Mouse (Mus musculus) liver, embryonic 13.5 days (tissue): ENCODE measurements around the gene Magi3. TPM values are rescaled to one million over a fixed set of nuclear protein-coding genes. Genes with fewer than 3 reads are reported as not detected.

Experiments used
- ATAC-seq: fragments of 200-750 bp; cut with Nextera tagmentation; 2 replicates; pipeline ENCODE4 v1.8.0; 2017; ENCODE audit warnings: low read depth, mild to moderate bottlenecking, moderate number of reproducible peaks, moderate library complexity
- DNase-seq: peaks from one replicate; pipeline ENCODE4 v3.0.0; 2022
- H3K27ac ChIP-seq: fragments of 300-500 bp; sonication (generic); 2 replicates; pipeline ENCODE4 v1.5.1; 2015; ENCODE audit warnings: moderate library complexity, mild to moderate bottlenecking, inconsistent platforms
- H3K27me3 ChIP-seq: fragments of 300-500 bp; sonication (generic); 2 replicates; pipeline ENCODE4 v1.6.1; 2015; ENCODE audit warnings: mild to moderate bottlenecking, inconsistent platforms
- H3K36me3 ChIP-seq: fragments of 300-500 bp; sonication (generic); 2 replicates; pipeline ENCODE4 v1.6.1; 2015; ENCODE audit warnings: mild to moderate bottlenecking, inconsistent platforms
- H3K4me1 ChIP-seq: fragments of 300-500 bp; sonication (generic); replicated peaks from 2 replicates; pipeline ENCODE4 v1.6.1; 2015; ENCODE audit warnings: inconsistent platforms
- H3K4me2 ChIP-seq: fragments of 300-500 bp; sonication (generic); 2 replicates; pipeline ENCODE4 v1.6.1; 2015; ENCODE audit warnings: inconsistent platforms, mild to moderate bottlenecking, moderate library complexity
- H3K4me3 ChIP-seq: fragments of 300-500 bp; sonication (generic); replicated peaks from 2 replicates; pipeline ENCODE4 v1.5.1; 2015; ENCODE audit warnings: mild to moderate bottlenecking, inconsistent platforms
- H3K9ac ChIP-seq: fragments of 300-500 bp; sonication (generic); 2 replicates; pipeline ENCODE4 v1.6.1; 2015; ENCODE audit warnings: mild to moderate bottlenecking, inconsistent platforms
- H3K9me3 ChIP-seq: fragments of 300-500 bp; sonication (generic); replicated peaks from 2 replicates; pipeline ENCODE4 v1.6.1; 2016; ENCODE audit warnings: inconsistent platforms
- WGBS: fragments of 180-500 bp; shearing (Covaris S2); methylation state at CpG from one replicate; pipeline ENCODE4 v1.1.7; 2015; ENCODE audit not compliant: insufficient replicate concordance; 5-methylcytosine and 5-hydroxymethylcytosine counted together
- polyA plus RNA-seq: library from polyadenylated mRNA; unstranded; fragments of >200 nt; fragmentation: Nextera tagmentation; extraction: Ambion mirVana; gene quantifications from 2 replicates; pipeline ENCODE4 v1.2.1, GENCODE M21; 2015

Gene Magi3
- polyA plus RNA-seq, 1 experiment from 2014 or later, result 1.2 TPM

- ATAC-seq, result no peak
- Histone ChIP-seq H3K4me1 (no peaks in the 10 kb centered on the region), H3K4me2 (no peak overlapping the region), H3K4me3 (no peak overlapping the region), H3K9me3 (no peaks in the 10 kb centered on the region), H3K36me3 (no peaks in the 10 kb centered on the region), H3K27ac (no peak overlapping the region), H3K9ac (no peak overlapping the region), H3K27me3 (no peaks in the 10 kb centered on the region)
- DNase-seq, result no peak
- WGBS, result 62% methylated on average over 1 of the region's 1 CpGs
Measured at GRCm38 (mm10) chr3:104189234-104189633, 30.9 kb downstream of the Magi3 start.

GRCm38 (mm10) chr3:104184270-104184669, 35.9 kb downstream of the Magi3 start:
- H3K27me3 ChIP-seq, result no peaks in the 10 kb centered on the region
- H3K27ac ChIP-seq, result no peak overlapping the region
- ATAC-seq (no peak), DNase-seq (no peak)
- WGBS, result 60% methylated on average over 2 of the region's 2 CpGs
- no peaks in the 10 kb centered on the region for H3K36me3 ChIP-seq
- no peaks in the 10 kb centered on the region for H3K9me3 ChIP-seq
- no peak overlapping the region for H3K4me2 ChIP-seq
- H3K9ac ChIP-seq, result no peak overlapping the region
- no peaks in the 10 kb centered on the region for H3K4me1 ChIP-seq
- no peak overlapping the region for H3K4me3 ChIP-seq

- Histone ChIP-seq H3K27ac (no peak overlapping the region), H3K9ac (no peak overlapping the region), H3K9me3 (no peaks in the 10 kb centered on the region), H3K36me3 (peaks cover 2% of the 10 kb centered on the region; the same call in 1 of the 2 replicates), H3K4me2 (no peak overlapping the region), H3K4me1 (no peaks in the 10 kb centered on the region), H3K4me3 (no peak overlapping the region), H3K27me3 (no peaks in the 10 kb centered on the region)
- no peak for ATAC-seq
- WGBS, result 46% methylated on average over 2 of the region's 2 CpGs
- DNase-seq, result no peak
Measured at GRCm38 (mm10) chr3:104183656-104184055, 36.5 kb downstream of the Magi3 start.

- Histone ChIP-seq H3K27me3 (no peaks in the 10 kb centered on the region), H3K36me3 (peaks cover 5% of the 10 kb centered on the region; the same call in 1 of the 2 replicates), H3K4me1 (no peaks in the 10 kb centered on the region), H3K4me2 (no peak overlapping the region), H3K9me3 (no peaks in the 10 kb centered on the region), H3K4me3 (no peak overlapping the region), H3K27ac (no peak overlapping the region), H3K9ac (no peak overlapping the region)
- DNase-seq (no peak), ATAC-seq (no peak)
Measured at GRCm38 (mm10) chr3:104182711-104183110, 37.5 kb downstream of the Magi3 start.

GRCm38 (mm10) chr3:104161347-104161746, 58.8 kb downstream of the Magi3 start:
- WGBS, result 69% methylated on average over 3 of the region's 3 CpGs
- DNase-seq, result no peak
- no peak for ATAC-seq

GRCm38 (mm10) chr3:104160603-104161002, 59.6 kb downstream of the Magi3 start:
- DNase-seq, result no peak
- Histone ChIP-seq H3K4me2 (no peak overlapping the region), H3K9me3 (no peaks in the 10 kb centered on the region)

More at GRCm38 (mm10) chr3:104161347-104161746, 58.8 kb downstream of the Magi3 start:
- H3K36me3 ChIP-seq, result no peaks in the 10 kb centered on the region
- no peaks in the 10 kb centered on the region for H3K27me3 ChIP-seq
- no peak overlapping the region for H3K9ac ChIP-seq
- no peak overlapping the region for H3K4me2 ChIP-seq
- H3K27ac ChIP-seq, result no peak overlapping the region
- no peaks in the 10 kb centered on the region for H3K4me1 ChIP-seq
- no peak overlapping the region for H3K4me3 ChIP-seq
- no peaks in the 10 kb centered on the region for H3K9me3 ChIP-seq

GRCm38 (mm10) chr3:104150146-104150545, 70.0 kb downstream of the Magi3 start:
- no peak for ATAC-seq

More at GRCm38 (mm10) chr3:104160603-104161002, 59.6 kb downstream of the Magi3 start:
- H3K27me3 ChIP-seq, result no peaks in the 10 kb centered on the region
- no peak overlapping the region for H3K9ac ChIP-seq
- no peaks in the 10 kb centered on the region for H3K4me1 ChIP-seq
- WGBS, result 60% methylated on average over 6 of the region's 6 CpGs
- no peak overlapping the region for H3K27ac ChIP-seq
- H3K36me3 ChIP-seq, result no peaks in the 10 kb centered on the region
- ATAC-seq, result no peak
- H3K4me3 ChIP-seq, result no peak overlapping the region

GRCm38 (mm10) chr3:104142376-104142775, 77.8 kb downstream of the Magi3 start:
- H3K27ac ChIP-seq, result no peak overlapping the region
- H3K9me3 ChIP-seq, result no peaks in the 10 kb centered on the region
- no peaks in the 10 kb centered on the region for H3K36me3 ChIP-seq
- H3K27me3 ChIP-seq, result no peaks in the 10 kb centered on the region
- ATAC-seq (peak; percentile 57), DNase-seq (no peak)
- WGBS, result 52% methylated on average over 4 of the region's 4 CpGs
- no peak overlapping the region for H3K4me2 ChIP-seq
- H3K4me1 ChIP-seq, result no peaks in the 10 kb centered on the region
- no peak overlapping the region for H3K9ac ChIP-seq
- no peak overlapping the region for H3K4me3 ChIP-seq

More at GRCm38 (mm10) chr3:104150146-104150545, 70.0 kb downstream of the Magi3 start:
- no peaks in the 10 kb centered on the region for H3K4me1 ChIP-seq
- H3K27ac ChIP-seq, result no peak overlapping the region
- H3K9ac ChIP-seq, result no peak overlapping the region
- no peak for DNase-seq
- WGBS, result 49% methylated on average over 2 of the region's 2 CpGs
- no peak overlapping the region for H3K4me3 ChIP-seq
- no peak overlapping the region for H3K4me2 ChIP-seq
- no peaks in the 10 kb centered on the region for H3K36me3 ChIP-seq
- H3K9me3 ChIP-seq, result no peaks in the 10 kb centered on the region
- no peaks in the 10 kb centered on the region for H3K27me3 ChIP-seq

GRCm38 (mm10) chr3:104138953-104139450, 81.2 kb downstream of the Magi3 start:
- WGBS, result 62% methylated on average over 4 of the region's 4 CpGs
- no peak for ATAC-seq
- no peak overlapping the region for H3K4me3 ChIP-seq
- no peaks in the 10 kb centered on the region for H3K4me1 ChIP-seq
- no peak overlapping the region for H3K4me2 ChIP-seq
- no peak overlapping the region for H3K9ac ChIP-seq
- H3K36me3 ChIP-seq, result no peaks in the 10 kb centered on the region
- H3K27me3 ChIP-seq, result no peaks in the 10 kb centered on the region
- no peak for DNase-seq
- no peak overlapping the region for H3K27ac ChIP-seq
- no peaks in the 10 kb centered on the region for H3K9me3 ChIP-seq

GRCm38 (mm10) chr3:104125628-104126027, 94.5 kb downstream of the Magi3 start:
- ATAC-seq (no peak), DNase-seq (no peak)
- no peak overlapping the region for H3K4me3 ChIP-seq
- no peak overlapping the region for H3K9ac ChIP-seq
- no peaks in the 10 kb centered on the region for H3K4me1 ChIP-seq
- no peak overlapping the region for H3K4me2 ChIP-seq
- H3K36me3 ChIP-seq, result no peaks in the 10 kb centered on the region
- H3K27me3 ChIP-seq, result no peaks in the 10 kb centered on the region
- H3K9me3 ChIP-seq, result no peaks in the 10 kb centered on the region
- WGBS, result 34% methylated on average over 1 of the region's 1 CpGs
- no peak overlapping the region for H3K27ac ChIP-seq

GRCm38 (mm10) chr3:104123846-104124245, 96.3 kb downstream of the Magi3 start:
- no peaks in the 10 kb centered on the region for H3K9me3 ChIP-seq
- no peaks in the 10 kb centered on the region for H3K27me3 ChIP-seq
- no peaks in the 10 kb centered on the region for H3K36me3 ChIP-seq
- no peak overlapping the region for H3K4me3 ChIP-seq
- ATAC-seq, result no peak
- no peak overlapping the region for H3K9ac ChIP-seq
- no peaks in the 10 kb centered on the region for H3K4me1 ChIP-seq
- DNase-seq, result no peak
- H3K4me2 ChIP-seq, result no peak overlapping the region
- H3K27ac ChIP-seq, result no peak overlapping the region
- 77% methylated on average over 1 of the region's 1 CpGs for WGBS

GRCm38 (mm10) chr3:104109478-104109877, 110.7 kb downstream of the Magi3 start:
- no peaks in the 10 kb centered on the region for H3K36me3 ChIP-seq
- no peak overlapping the region for H3K9ac ChIP-seq
- no peak for DNase-seq
- no peak overlapping the region for H3K27ac ChIP-seq
- no peak for ATAC-seq
- WGBS, result 64% methylated on average over 3 of the region's 3 CpGs
- H3K27me3 ChIP-seq, result no peaks in the 10 kb centered on the region
- H3K9me3 ChIP-seq, result no peaks in the 10 kb centered on the region
- H3K4me1 ChIP-seq, result no peaks in the 10 kb centered on the region
- H3K4me2 ChIP-seq, result no peak overlapping the region
- H3K4me3 ChIP-seq, result no peak overlapping the region
